Comparison of ENCODE assay signal across 13 mouse cellular contexts in genomic region chr16:91538051-91538450, GRCm38 (mm10). TPM values are rescaled to one million over a fixed set of nuclear protein-coding genes. Genes with fewer than 3 reads are reported as not detected.
DNase-seq lines count a peak whose midpoint lies in the region; ATAC-seq lines count a peak whose summit lies in the region.
"Had no signal": no experiment of that assay in that cellular context is flagged by ENCODE, and none has a peak within 500 bp of the region (broad histone marks: within the 10 kb centered on the region; RNA-seq: fewer than 3 reads in every experiment).

No protein-coding gene starts in this region.

- H3K4me2 ChIP-seq in heart, embryonic 11.5 days: no peak overlapping the region
- H3K4me2 ChIP-seq in midbrain, embryonic 13.5 days (replicated peaks): no peak overlapping the region

- peaks cover 24% of the 10 kb centered on the region for H3K4me1 ChIP-seq in heart, embryonic 11.5 days (ENCODE audit: control insufficient read depth, insufficient read depth, low read length)
- H3K4me1 ChIP-seq in midbrain, embryonic 10.5 days: peaks cover 11% of the 10 kb centered on the region
- H3K4me1 ChIP-seq in midbrain, embryonic 13.5 days (replicated peaks): peaks cover 10% of the 10 kb centered on the region

- intact Hi-C loops in left cerebral cortex, postnatal 14 days (cut with DNase I): no loop called here

- H3K4me3 ChIP-seq in heart, embryonic 11.5 days (ENCODE audit: low read depth, low read length): no peak overlapping the region
- H3K4me3 ChIP-seq in midbrain, embryonic 10.5 days: no peak overlapping the region
- no peak overlapping the region for H3K4me3 ChIP-seq in midbrain, embryonic 13.5 days (replicated peaks)
- H3K4me3 ChIP-seq: layer of hippocampus, adult 2 months had no signal

- no peaks in the 10 kb centered on the region for H3K9me3 ChIP-seq in heart, embryonic 11.5 days (replicated peaks; ENCODE audit: control insufficient read depth, low read length)
- no peaks in the 10 kb centered on the region for H3K9me3 ChIP-seq in midbrain, embryonic 10.5 days (replicated peaks)
- no peaks in the 10 kb centered on the region for H3K9me3 ChIP-seq in midbrain, embryonic 13.5 days

- DNase-seq in heart, postnatal 4 days: no peak
- no peak for DNase-seq in midbrain, embryonic 10.5 days (ENCODE audit: low spot score)
- peak; percentile 55 for DNase-seq in splenic B cell, adult 2 months (ENCODE audit: low read depth, low spot score)
- DNase-seq in left cerebral cortex, postnatal 14 days (ENCODE audit: low spot score in 2 of 2): no peak
- DNase-seq: gastrocnemius, postnatal 14 days; lung, postnatal 14 days; spleen, adult 18-20 months had no signal

- 34% methylated on average over 6 of the region's 6 CpGs for WGBS in heart, embryonic 11.5 days (ENCODE audit: insufficient replicate concordance)
- 75% methylated on average over 6 of the region's 6 CpGs for WGBS in midbrain, embryonic 10.5 days
- 86% methylated on average over 6 of the region's 6 CpGs for WGBS in midbrain, embryonic 13.5 days

- no peaks in the 10 kb centered on the region for H3K27me3 ChIP-seq in heart, embryonic 11.5 days (ENCODE audit: control insufficient read depth, insufficient read depth, low read length)
- H3K27me3 ChIP-seq in midbrain, embryonic 10.5 days (ENCODE audit: low read depth, poor library complexity, severe bottlenecking): 0 out of 2 replicates have a peak, but pooled peaks cover 8% of the 10 kb centered on the region
- H3K27me3 ChIP-seq in midbrain, embryonic 13.5 days: no peaks in the 10 kb centered on the region
- H3K27me3 ChIP-seq in splenic B cell, adult 2 months (ENCODE audit: control insufficient read depth, insufficient read depth, low read length, poor library complexity, severe bottlenecking): no peaks in the 10 kb centered on the region

- ATAC-seq in heart, embryonic 11.5 days (replicated peaks; ENCODE audit: insufficient number of reproducible peaks, low FRiP score, low TSS enrichment): no peak
- no peak for ATAC-seq in midbrain, embryonic 13.5 days
- ATAC-seq in hematopoietic stem cell, adult 5-6 weeks (replicated peaks in 1 of 2; ENCODE audit: insufficient read depth in 1 of 2, low FRiP score in 2 of 2, low TSS enrichment in 1 of 2, low read depth in 1 of 2, poor library complexity in 2 of 2, severe bottlenecking in 2 of 2): peak; percentile 39 to 55
- no peak for ATAC-seq in megakaryocyte-erythroid progenitor cell, adult 5-6 weeks (replicated peaks; ENCODE audit: low FRiP score, low TSS enrichment, poor library complexity, severe bottlenecking)
- ATAC-seq: activated CD4-positive, CD25-positive, alpha-beta regulatory T cell, adult 4 months had no signal

- H3K27ac ChIP-seq in heart, embryonic 11.5 days (ENCODE audit: low read depth, low read length): peak overlapping the region; percentile 6
- H3K27ac ChIP-seq in midbrain, embryonic 10.5 days (replicated peaks): peak overlapping the region; percentile 19
- H3K27ac ChIP-seq in midbrain, embryonic 13.5 days: no peak overlapping the region
- H3K27ac ChIP-seq: layer of hippocampus, adult 2 months had no signal

- no peak overlapping the region; the same call in 1 of the 2 replicates for H3K9ac ChIP-seq in heart, embryonic 11.5 days (ENCODE audit: low read depth, low read length)
- H3K9ac ChIP-seq in midbrain, embryonic 13.5 days (replicated peaks): no peak overlapping the region

- H3K36me3 ChIP-seq in heart, embryonic 11.5 days (ENCODE audit: control insufficient read depth, insufficient read depth, low read length): no peaks in the 10 kb centered on the region
- H3K36me3 ChIP-seq in midbrain, embryonic 10.5 days: no peaks in the 10 kb centered on the region
- H3K36me3 ChIP-seq in midbrain, embryonic 13.5 days: no peaks in the 10 kb centered on the region
- H3K36me3 ChIP-seq in splenic B cell, adult 2 months (ENCODE audit: control insufficient read depth, insufficient read depth, low read length, poor library complexity, severe bottlenecking): no peaks in the 10 kb centered on the region; the same call in 1 of the 2 replicates

RNA-seq across cellular contexts. Expression of gene Ifngr2, which starts 8.8 kb away (rescaled TPM):
- 77.9 and 95.2 TPM in 2 replicates for polyA plus RNA-seq in heart, embryonic 11.5 days (2014; fragmentation: Nextera tagmentation; extraction: Ambion mirVana)
- total RNA-seq in heart, postnatal 4 days (2021): 10 to 100 TPM; 87.1 to 89.9 TPM
- 23.8 and 34.5 TPM in 2 replicates for polyA plus RNA-seq in midbrain, embryonic 10.5 days (2016; fragmentation: Nextera tagmentation; extraction: Ambion mirVana)
- 57.6 and 63.5 TPM in 2 replicates for polyA plus RNA-seq in midbrain, embryonic 13.5 days (2015; fragmentation: Nextera tagmentation; extraction: Ambion mirVana)
- total RNA-seq in hematopoietic stem cell, adult 5-6 weeks (2017): 7.1 and 7.5 TPM in 2 replicates
- total RNA-seq in left cerebral cortex, postnatal 14 days (2021): 10 to 100 TPM; 62.0 to 62.6 TPM
- 7.2 and 8.7 TPM in 2 replicates for total RNA-seq in megakaryocyte-erythroid progenitor cell, adult 5-6 weeks (2014; fragmentation: Nextera tagmentation)
- total RNA-seq in megakaryocyte-erythroid progenitor cell, adult 5-6 weeks (2017): 5.4 and 6.7 TPM in 2 replicates

RNA-seq across cellular contexts. Expression of gene Ifnar1, which starts 53.0 kb away (rescaled TPM):
- polyA plus RNA-seq in heart, embryonic 11.5 days (2014; fragmentation: Nextera tagmentation; extraction: Ambion mirVana): 37.1 and 38.6 TPM in 2 replicates
- total RNA-seq in heart, postnatal 4 days (2021): 10 to 100 TPM; 50.3 to 56.0 TPM
- 52.0 and 55.8 TPM in 2 replicates for polyA plus RNA-seq in midbrain, embryonic 10.5 days (2016; fragmentation: Nextera tagmentation; extraction: Ambion mirVana)
- 54.7 and 55.2 TPM in 2 replicates for polyA plus RNA-seq in midbrain, embryonic 13.5 days (2015; fragmentation: Nextera tagmentation; extraction: Ambion mirVana)
- total RNA-seq in hematopoietic stem cell, adult 5-6 weeks (2017): 46.4 and 55.3 TPM in 2 replicates
- 10 to 100 TPM; 67.8 to 71.0 TPM for total RNA-seq in left cerebral cortex, postnatal 14 days (2021)
- 16.3 and 19.6 TPM in 2 replicates for total RNA-seq in megakaryocyte-erythroid progenitor cell, adult 5-6 weeks (2014; fragmentation: Nextera tagmentation)
- 22.2 and 22.7 TPM in 2 replicates for total RNA-seq in megakaryocyte-erythroid progenitor cell, adult 5-6 weeks (2017)

RNA-seq across cellular contexts. Expression of gene Tmem50b, which starts 59.5 kb away (rescaled TPM):
- polyA plus RNA-seq in heart, embryonic 11.5 days (2014; fragmentation: Nextera tagmentation; extraction: Ambion mirVana): 60.5 and 68.8 TPM in 2 replicates
- total RNA-seq in heart, postnatal 4 days (2021): 10 to 100 TPM; 38.9 to 40.9 TPM
- polyA plus RNA-seq in midbrain, embryonic 10.5 days (2016; fragmentation: Nextera tagmentation; extraction: Ambion mirVana): 41.4 and 43.3 TPM in 2 replicates
- 50.5 and 55.1 TPM in 2 replicates for polyA plus RNA-seq in midbrain, embryonic 13.5 days (2015; fragmentation: Nextera tagmentation; extraction: Ambion mirVana)
- total RNA-seq in hematopoietic stem cell, adult 5-6 weeks (2017): 11.6 and 21.4 TPM in 2 replicates
- 100 to 1,000 TPM; 104 to 110 TPM for total RNA-seq in left cerebral cortex, postnatal 14 days (2021)
- total RNA-seq in megakaryocyte-erythroid progenitor cell, adult 5-6 weeks (2014; fragmentation: Nextera tagmentation): 2.1 and 5.1 TPM in 2 replicates
- total RNA-seq in megakaryocyte-erythroid progenitor cell, adult 5-6 weeks (2017): 0.38 and 2.9 TPM in 2 replicates

Comparison
In these comparisons a context has a peak if more than half of its experiments do, and no peak if none do; other contexts are left out.
1. ATAC-seq: peak in hematopoietic stem cell, adult 5-6 weeks (2 of 2); none in heart, embryonic 11.5 days (single experiment), midbrain, embryonic 13.5 days (single experiment) and megakaryocyte-erythroid progenitor cell, adult 5-6 weeks (single experiment).